Mouse (Mus musculus): Measurements from ENCODE around the gene Klhl11. TPM values are rescaled to one million over a fixed set of nuclear protein-coding genes. Genes with fewer than 3 reads are reported as not detected.

Gene Klhl11
- polyA plus RNA-seq, 1 experiment = not detected

- no peak overlapping the region for H3K4me3 ChIP-seq (replicated peaks)
- H3K4me1 ChIP-seq = peaks cover 12% of the 10 kb centered on the region
- no peaks in the 10 kb centered on the region for H3K27me3 ChIP-seq (replicated peaks)
- TF ChIP-seq GATA1 (IDR thresholded peaks at IDR 0.05; ENCODE audit: borderline replicate concordance, low read length) = no peak
- H3K36me3 ChIP-seq (replicated peaks; ENCODE audit: low read length) = peaks cover 97% of the 10 kb centered on the region
- H3K9me3 ChIP-seq = no peaks in the 10 kb centered on the region
Measured at GRCm38 (mm10) chr11:100505997-100506396, 33.5 kb upstream of the Klhl11 start.

GRCm38 (mm10) chr11:100504990-100505660 is 32.6 kb upstream of the Klhl11 start:
- H3K4me3 ChIP-seq (replicated peaks) = no peak overlapping the region

GRCm38 (mm10) chr11:100501321-100501720 is 28.8 kb upstream of the Klhl11 start:
- Histone ChIP-seq H3K9me3 (no peaks in the 10 kb centered on the region), H3K4me3 (replicated peaks) (no peak overlapping the region), H3K27me3 (replicated peaks) (no peaks in the 10 kb centered on the region), H3K36me3 (replicated peaks; ENCODE audit: low read length) (peaks cover 100% of the 10 kb centered on the region), H3K4me1 (peaks cover 21% of the 10 kb centered on the region)
- TF ChIP-seq FLI1 (IDR thresholded peaks at IDR 0.05; ENCODE audit: low read length) = no peak
- TF ChIP-seq GATA1 (IDR thresholded peaks at IDR 0.05; ENCODE audit: borderline replicate concordance, low read length) = no peak

More at GRCm38 (mm10) chr11:100504990-100505660, 32.6 kb upstream of the Klhl11 start:
- no peak for TF ChIP-seq FLI1 (IDR thresholded peaks at IDR 0.05; ENCODE audit: low read length)
- TF ChIP-seq GATA1 (IDR thresholded peaks at IDR 0.05; ENCODE audit: borderline replicate concordance, low read length) = no peak
- peaks cover 97% of the 10 kb centered on the region for H3K36me3 ChIP-seq (replicated peaks; ENCODE audit: low read length)
- no peaks in the 10 kb centered on the region for H3K27me3 ChIP-seq (replicated peaks)
- peaks cover 21% of the 10 kb centered on the region for H3K4me1 ChIP-seq
- H3K9me3 ChIP-seq = no peaks in the 10 kb centered on the region

GRCm38 (mm10) chr11:100500651-100501050 is 28.1 kb upstream of the Klhl11 start:
- no peak overlapping the region for H3K4me3 ChIP-seq (replicated peaks)
- peaks cover 100% of the 10 kb centered on the region for H3K36me3 ChIP-seq (replicated peaks; ENCODE audit: low read length)
- H3K4me1 ChIP-seq = peaks cover 21% of the 10 kb centered on the region
- TF ChIP-seq GATA1 (IDR thresholded peaks at IDR 0.05; ENCODE audit: borderline replicate concordance, low read length) (no peak), FLI1 (IDR thresholded peaks at IDR 0.05; ENCODE audit: low read length) (no peak)
- no peaks in the 10 kb centered on the region for H3K27me3 ChIP-seq (replicated peaks)
- H3K9me3 ChIP-seq = no peaks in the 10 kb centered on the region

GRCm38 (mm10) chr11:100500241-100500640 is 27.7 kb upstream of the Klhl11 start:
- no peak overlapping the region for H3K4me3 ChIP-seq (replicated peaks)
- peaks cover 21% of the 10 kb centered on the region for H3K4me1 ChIP-seq
- no peaks in the 10 kb centered on the region for H3K27me3 ChIP-seq (replicated peaks)
- peaks cover 100% of the 10 kb centered on the region for H3K36me3 ChIP-seq (replicated peaks; ENCODE audit: low read length)
- no peaks in the 10 kb centered on the region for H3K9me3 ChIP-seq
- TF ChIP-seq GATA1 (IDR thresholded peaks at IDR 0.05; ENCODE audit: borderline replicate concordance, low read length) (no peak), FLI1 (IDR thresholded peaks at IDR 0.05; ENCODE audit: low read length) (no peak)

- H3K27me3 ChIP-seq (replicated peaks) = no peaks in the 10 kb centered on the region
- TF ChIP-seq GATA1 (IDR thresholded peaks at IDR 0.05; ENCODE audit: borderline replicate concordance, low read length) = no peak
- TF ChIP-seq FLI1 (IDR thresholded peaks at IDR 0.05; ENCODE audit: low read length) = no peak
- no peaks in the 10 kb centered on the region for H3K9me3 ChIP-seq
- no peak overlapping the region for H3K4me3 ChIP-seq (replicated peaks)
- H3K4me1 ChIP-seq = no peaks in the 10 kb centered on the region
- H3K36me3 ChIP-seq (replicated peaks; ENCODE audit: low read length) = peaks cover 97% of the 10 kb centered on the region
Measured at GRCm38 (mm10) chr11:100493771-100494170, 21.2 kb upstream of the Klhl11 start.

- TF ChIP-seq GATA1 (IDR thresholded peaks at IDR 0.05; ENCODE audit: borderline replicate concordance, low read length) (no peak), FLI1 (IDR thresholded peaks at IDR 0.05; ENCODE audit: low read length) (no peak)
Measured at GRCm38 (mm10) chr11:100490951-100491350, 18.4 kb upstream of the Klhl11 start.

GRCm38 (mm10) chr11:100485801-100486538 is 13.4 kb upstream of the Klhl11 start:
- Histone ChIP-seq H3K36me3 (replicated peaks; ENCODE audit: low read length) (peaks cover 99% of the 10 kb centered on the region), H3K27me3 (replicated peaks) (no peaks in the 10 kb centered on the region)
- TF ChIP-seq GATA1 (IDR thresholded peaks at IDR 0.05; ENCODE audit: borderline replicate concordance, low read length) = no peak
- TF ChIP-seq FLI1 (IDR thresholded peaks at IDR 0.05; ENCODE audit: low read length) = no peak

More at GRCm38 (mm10) chr11:100490951-100491350, 18.4 kb upstream of the Klhl11 start:
- Histone ChIP-seq H3K9me3 (no peaks in the 10 kb centered on the region), H3K27me3 (replicated peaks) (no peaks in the 10 kb centered on the region), H3K4me1 (no peaks in the 10 kb centered on the region), H3K36me3 (replicated peaks; ENCODE audit: low read length) (peaks cover 96% of the 10 kb centered on the region), H3K4me3 (replicated peaks) (no peak overlapping the region)

GRCm38 (mm10) chr11:100484461-100484860 is 11.9 kb upstream of the Klhl11 start:
- no peaks in the 10 kb centered on the region for H3K27me3 ChIP-seq (replicated peaks)
- peaks cover 99% of the 10 kb centered on the region for H3K36me3 ChIP-seq (replicated peaks; ENCODE audit: low read length)
- TF ChIP-seq FLI1 (IDR thresholded peaks at IDR 0.05; ENCODE audit: low read length) = no peak
- no peak for TF ChIP-seq GATA1 (IDR thresholded peaks at IDR 0.05; ENCODE audit: borderline replicate concordance, low read length)
- H3K4me1 ChIP-seq = no peaks in the 10 kb centered on the region
- no peak overlapping the region for H3K4me3 ChIP-seq (replicated peaks)
- no peaks in the 10 kb centered on the region for H3K9me3 ChIP-seq

More at GRCm38 (mm10) chr11:100485801-100486538, 13.4 kb upstream of the Klhl11 start:
- Histone ChIP-seq H3K4me3 (replicated peaks) (no peak overlapping the region), H3K9me3 (no peaks in the 10 kb centered on the region), H3K4me1 (no peaks in the 10 kb centered on the region)

GRCm38 (mm10) chr11:100479152-100479551 is 6.6 kb upstream of the Klhl11 start:
- no peaks in the 10 kb centered on the region for H3K9me3 ChIP-seq
- no peaks in the 10 kb centered on the region for H3K27me3 ChIP-seq (replicated peaks)
- H3K4me3 ChIP-seq (replicated peaks) = no peak overlapping the region
- H3K4me1 ChIP-seq = no peaks in the 10 kb centered on the region
- TF ChIP-seq FLI1 (IDR thresholded peaks at IDR 0.05; ENCODE audit: low read length) (no peak), GATA1 (IDR thresholded peaks at IDR 0.05; ENCODE audit: borderline replicate concordance, low read length) (no peak)
- peaks cover 90% of the 10 kb centered on the region for H3K36me3 ChIP-seq (replicated peaks; ENCODE audit: low read length)

Measured in megakaryocyte, embryonic 14.5 days (primary cell).